Mouse (Mus musculus): ENCODE data around the gene Zic5.

Zic5 gene

GRCm38 (mm10) chr14:122464763-122465741 lies at the start of gene Zic5:
TSS of gene Zic5 (minus strand) at chr14:122465677.
- peak; percentile 91 for DNase-seq (ENCODE audit: low read depth, low spot score)

GRCm38 (mm10) chr14:122513511-122514036 lies 48.1 kb upstream of the Zic5 start:
- DNase-seq (ENCODE audit: low read depth, low spot score), result no peak

- DNase-seq (ENCODE audit: low read depth, low spot score), result no peak
Measured at GRCm38 (mm10) chr14:122511519-122511918, 46.0 kb upstream of the Zic5 start.

GRCm38 (mm10) chr14:122509058-122509457 lies 43.6 kb upstream of the Zic5 start:
- DNase-seq (ENCODE audit: low read depth, low spot score), result no peak

- DNase-seq (ENCODE audit: low read depth, low spot score), result no peak
Measured at GRCm38 (mm10) chr14:122492015-122492414, 26.5 kb upstream of the Zic5 start.

- no peak for DNase-seq (ENCODE audit: low read depth, low spot score)
Measured at GRCm38 (mm10) chr14:122491521-122491920, 26.0 kb upstream of the Zic5 start.

- peak; percentile 75 for DNase-seq (ENCODE audit: low read depth, low spot score)
Measured at GRCm38 (mm10) chr14:122490441-122491328, 25.2 kb upstream of the Zic5 start, which contains the start of gene Gm10837. TSS of gene Gm10837 (plus strand) at chr14:122490586.

- DNase-seq (ENCODE audit: low read depth, low spot score), result peak; percentile 8
Measured at GRCm38 (mm10) chr14:122489686-122490414, 24.4 kb upstream of the Zic5 start.

GRCm38 (mm10) chr14:122489041-122489440 lies 23.6 kb upstream of the Zic5 start:
- DNase-seq (ENCODE audit: low read depth, low spot score), result no peak

GRCm38 (mm10) chr14:122487366-122487765 lies 21.9 kb upstream of the Zic5 start:
- no peak for DNase-seq (ENCODE audit: low read depth, low spot score)

- no peak for DNase-seq (ENCODE audit: low read depth, low spot score)
Measured at GRCm38 (mm10) chr14:122486611-122487010, 21.1 kb upstream of the Zic5 start.

- no peak for DNase-seq (ENCODE audit: low read depth, low spot score)
Measured at GRCm38 (mm10) chr14:122485635-122486181, 20.2 kb upstream of the Zic5 start.

- peak; percentile 20 for DNase-seq (ENCODE audit: low read depth, low spot score)
Measured at GRCm38 (mm10) chr14:122484844-122485551, 19.5 kb upstream of the Zic5 start.

GRCm38 (mm10) chr14:122484458-122484843 lies 19.0 kb upstream of the Zic5 start:
- DNase-seq (ENCODE audit: low read depth, low spot score), result no peak

GRCm38 (mm10) chr14:122483556-122484421 lies 18.3 kb upstream of the Zic5 start:
- DNase-seq (ENCODE audit: low read depth, low spot score), result peak; percentile 17

- no peak for DNase-seq (ENCODE audit: low read depth, low spot score)
Measured at GRCm38 (mm10) chr14:122483024-122483385, 17.5 kb upstream of the Zic5 start.

- DNase-seq (ENCODE audit: low read depth, low spot score), result peak; percentile 71
Measured at GRCm38 (mm10) chr14:122482081-122483023, 16.9 kb upstream of the Zic5 start.

- DNase-seq (ENCODE audit: low read depth, low spot score), result peak; percentile 42
Measured at GRCm38 (mm10) chr14:122481181-122481580, 15.7 kb upstream of the Zic5 start.
